Mouse (Mus musculus): ENCODE results near the gene Fam171a2. TPM values are rescaled to one million over a fixed set of nuclear protein-coding genes. Genes with fewer than 3 reads are reported as not detected.

Fam171a2 gene
- polyA plus RNA-seq, 1 experiment from 2014 or later = 2.0 TPM

GRCm38 (mm10) chr11:102448327-102448726 is 845 bp upstream of the Fam171a2 start:
- no peak overlapping the region for H3K4me2 ChIP-seq
- no peak overlapping the region for H3K27ac ChIP-seq (ENCODE audit: low read depth, low read length)
- peaks cover 32% of the 10 kb centered on the region for H3K4me1 ChIP-seq (replicated peaks; ENCODE audit: control insufficient read depth, insufficient read depth, low read length)
- ATAC-seq (replicated peaks; ENCODE audit: low FRiP score) (no peak), DNase-seq (ENCODE audit: low spot score) (no peak)
- H3K27me3 ChIP-seq (replicated peaks; ENCODE audit: control insufficient read depth, insufficient read depth, low read length) = peaks cover 46% of the 10 kb centered on the region
- 17% methylated on average over 8 of the region's 8 CpGs for WGBS
- H3K36me3 ChIP-seq (ENCODE audit: control insufficient read depth, insufficient read depth, low read length) = no peaks in the 10 kb centered on the region
- no peak overlapping the region for H3K4me3 ChIP-seq (ENCODE audit: low read depth, low read length)
- no peaks in the 10 kb centered on the region for H3K9me3 ChIP-seq (ENCODE audit: control insufficient read depth, low read length)
- no peak overlapping the region for H3K9ac ChIP-seq (ENCODE audit: low read depth, low read length)

- peak; percentile 69 for DNase-seq (ENCODE audit: low spot score)
- ATAC-seq (replicated peaks; ENCODE audit: low FRiP score) = peak; percentile 46
- H3K36me3 ChIP-seq (ENCODE audit: control insufficient read depth, insufficient read depth, low read length) = no peaks in the 10 kb centered on the region
- peaks cover 46% of the 10 kb centered on the region for H3K27me3 ChIP-seq (replicated peaks; ENCODE audit: control insufficient read depth, insufficient read depth, low read length)
- H3K27ac ChIP-seq (ENCODE audit: low read depth, low read length) = peak overlapping the region; percentile 52; the same call in 1 of the 2 replicates
- peak overlapping the region; percentile 99 for H3K4me2 ChIP-seq
- peak overlapping the region; percentile 76 for H3K4me3 ChIP-seq (ENCODE audit: low read depth, low read length)
- H3K9me3 ChIP-seq (ENCODE audit: control insufficient read depth, low read length) = no peaks in the 10 kb centered on the region
- WGBS = 1% methylated on average over 47 of the region's 49 CpGs
- H3K9ac ChIP-seq (ENCODE audit: low read depth, low read length) = peak overlapping the region; percentile 82
- peaks cover 32% of the 10 kb centered on the region for H3K4me1 ChIP-seq (replicated peaks; ENCODE audit: control insufficient read depth, insufficient read depth, low read length)
Observed at GRCm38 (mm10) chr11:102446581-102447461, 661 bp downstream of the Fam171a2 start.

GRCm38 (mm10) chr11:102445891-102446361 is 1.6 kb downstream of the Fam171a2 start:
- H3K4me3 ChIP-seq (ENCODE audit: low read depth, low read length) = peak overlapping the region; percentile 76
- DNase-seq (ENCODE audit: low spot score) (no peak), ATAC-seq (replicated peaks; ENCODE audit: low FRiP score) (no peak)
- no peaks in the 10 kb centered on the region for H3K36me3 ChIP-seq (ENCODE audit: control insufficient read depth, insufficient read depth, low read length)
- no peaks in the 10 kb centered on the region for H3K9me3 ChIP-seq (ENCODE audit: control insufficient read depth, low read length)
- H3K9ac ChIP-seq (ENCODE audit: low read depth, low read length) = peak overlapping the region; percentile 0; the same call in 1 of the 2 replicates
- H3K27ac ChIP-seq (ENCODE audit: low read depth, low read length) = no peak overlapping the region
- H3K27me3 ChIP-seq (replicated peaks; ENCODE audit: control insufficient read depth, insufficient read depth, low read length) = peaks cover 46% of the 10 kb centered on the region
- peaks cover 32% of the 10 kb centered on the region for H3K4me1 ChIP-seq (replicated peaks; ENCODE audit: control insufficient read depth, insufficient read depth, low read length)
- 27% methylated on average over 7 of the region's 7 CpGs for WGBS
- H3K4me2 ChIP-seq = peak overlapping the region; percentile 99

- no peak overlapping the region for H3K9ac ChIP-seq (ENCODE audit: low read depth, low read length)
- DNase-seq (ENCODE audit: low spot score) = no peak
- peak overlapping the region; percentile 99 for H3K4me2 ChIP-seq
- 32% methylated on average over 10 of the region's 10 CpGs for WGBS
- peaks cover 32% of the 10 kb centered on the region for H3K4me1 ChIP-seq (replicated peaks; ENCODE audit: control insufficient read depth, insufficient read depth, low read length)
- H3K27ac ChIP-seq (ENCODE audit: low read depth, low read length) = no peak overlapping the region
- H3K9me3 ChIP-seq (ENCODE audit: control insufficient read depth, low read length) = no peaks in the 10 kb centered on the region
- ATAC-seq (replicated peaks; ENCODE audit: low FRiP score) = no peak
- H3K4me3 ChIP-seq (ENCODE audit: low read depth, low read length) = 0 out of 2 replicates have a peak overlapping the region, but pooled peaks have one; percentile 76
- peaks cover 46% of the 10 kb centered on the region for H3K27me3 ChIP-seq (replicated peaks; ENCODE audit: control insufficient read depth, insufficient read depth, low read length)
- H3K36me3 ChIP-seq (ENCODE audit: control insufficient read depth, insufficient read depth, low read length) = no peaks in the 10 kb centered on the region
Observed at GRCm38 (mm10) chr11:102445264-102445890, 2.1 kb downstream of the Fam171a2 start.

- no peak overlapping the region for H3K4me2 ChIP-seq
- H3K27ac ChIP-seq (ENCODE audit: low read depth, low read length) = no peak overlapping the region
- H3K9me3 ChIP-seq (ENCODE audit: control insufficient read depth, low read length) = no peaks in the 10 kb centered on the region
- no peak overlapping the region for H3K4me3 ChIP-seq (ENCODE audit: low read depth, low read length)
- ATAC-seq (replicated peaks; ENCODE audit: low FRiP score) (no peak), DNase-seq (ENCODE audit: low spot score) (no peak)
- H3K4me1 ChIP-seq (replicated peaks; ENCODE audit: control insufficient read depth, insufficient read depth, low read length) = peaks cover 32% of the 10 kb centered on the region
- H3K9ac ChIP-seq (ENCODE audit: low read depth, low read length) = no peak overlapping the region
- H3K27me3 ChIP-seq (replicated peaks; ENCODE audit: control insufficient read depth, insufficient read depth, low read length) = peaks cover 48% of the 10 kb centered on the region
- WGBS = 35% methylated on average over 6 of the region's 6 CpGs
- H3K36me3 ChIP-seq (ENCODE audit: control insufficient read depth, insufficient read depth, low read length) = no peaks in the 10 kb centered on the region
Observed at GRCm38 (mm10) chr11:102444781-102445180, 2.7 kb downstream of the Fam171a2 start.

GRCm38 (mm10) chr11:102444321-102444720 is 3.2 kb downstream of the Fam171a2 start:
- H3K9ac ChIP-seq (ENCODE audit: low read depth, low read length) = no peak overlapping the region
- H3K4me3 ChIP-seq (ENCODE audit: low read depth, low read length) = no peak overlapping the region
- peaks cover 32% of the 10 kb centered on the region for H3K4me1 ChIP-seq (replicated peaks; ENCODE audit: control insufficient read depth, insufficient read depth, low read length)
- WGBS = 70% methylated on average over 3 of the region's 3 CpGs
- H3K27me3 ChIP-seq (replicated peaks; ENCODE audit: control insufficient read depth, insufficient read depth, low read length) = peaks cover 48% of the 10 kb centered on the region
- no peak overlapping the region for H3K27ac ChIP-seq (ENCODE audit: low read depth, low read length)
- H3K36me3 ChIP-seq (ENCODE audit: control insufficient read depth, insufficient read depth, low read length) = no peaks in the 10 kb centered on the region; the same call in 1 of the 2 replicates
- H3K4me2 ChIP-seq = no peak overlapping the region
- DNase-seq (ENCODE audit: low spot score) = no peak
- ATAC-seq (replicated peaks; ENCODE audit: low FRiP score) = no peak
- H3K9me3 ChIP-seq (ENCODE audit: control insufficient read depth, low read length) = no peaks in the 10 kb centered on the region

GRCm38 (mm10) chr11:102443740-102444139 is 3.7 kb downstream of the Fam171a2 start:
- no peak overlapping the region for H3K27ac ChIP-seq (ENCODE audit: low read depth, low read length)
- H3K36me3 ChIP-seq (ENCODE audit: control insufficient read depth, insufficient read depth, low read length) = peaks cover 3% of the 10 kb centered on the region; the same call in 1 of the 2 replicates
- peaks cover 32% of the 10 kb centered on the region for H3K4me1 ChIP-seq (replicated peaks; ENCODE audit: control insufficient read depth, insufficient read depth, low read length)
- no peak for ATAC-seq (replicated peaks; ENCODE audit: low FRiP score)
- no peak overlapping the region for H3K4me2 ChIP-seq
- no peak for DNase-seq (ENCODE audit: low spot score)
- H3K27me3 ChIP-seq (replicated peaks; ENCODE audit: control insufficient read depth, insufficient read depth, low read length) = peaks cover 48% of the 10 kb centered on the region
- H3K9ac ChIP-seq (ENCODE audit: low read depth, low read length) = no peak overlapping the region
- no peaks in the 10 kb centered on the region for H3K9me3 ChIP-seq (ENCODE audit: control insufficient read depth, low read length)
- no peak overlapping the region for H3K4me3 ChIP-seq (ENCODE audit: low read depth, low read length)
- 60% methylated on average over 12 of the region's 12 CpGs for WGBS

- Histone ChIP-seq H3K27ac (ENCODE audit: low read depth, low read length) (no peak overlapping the region), H3K4me3 (ENCODE audit: low read depth, low read length) (no peak overlapping the region), H3K4me1 (replicated peaks; ENCODE audit: control insufficient read depth, insufficient read depth, low read length) (peaks cover 34% of the 10 kb centered on the region), H3K9me3 (ENCODE audit: control insufficient read depth, low read length) (no peaks in the 10 kb centered on the region), H3K36me3 (ENCODE audit: control insufficient read depth, insufficient read depth, low read length) (peaks cover 3% of the 10 kb centered on the region; the same call in 1 of the 2 replicates), H3K9ac (ENCODE audit: low read depth, low read length) (no peak overlapping the region), H3K4me2 (no peak overlapping the region), H3K27me3 (replicated peaks; ENCODE audit: control insufficient read depth, insufficient read depth, low read length) (peaks cover 46% of the 10 kb centered on the region)
- WGBS = 88% methylated on average over 6 of the region's 6 CpGs
- no peak for ATAC-seq (replicated peaks; ENCODE audit: low FRiP score)
- DNase-seq (ENCODE audit: low spot score) = no peak
Observed at GRCm38 (mm10) chr11:102442089-102442488, 5.4 kb downstream of the Fam171a2 start.

All from liver, embryonic 11.5 days (tissue).